Mouse (Mus musculus) midbrain, embryonic 14.5 days (tissue): ENCODE data around the gene Dgkd. TPM values are rescaled to one million over a fixed set of nuclear protein-coding genes. Genes with fewer than 3 reads are reported as not detected.

Source experiments
- ATAC-seq: fragments of 200-750 bp; cut with Nextera tagmentation; 2 replicates; pipeline ENCODE4 v1.8.0; 2017; ENCODE audit warnings: moderate number of reproducible peaks, moderate library complexity; ENCODE audit not compliant: low FRiP score, low TSS enrichment
- DNase-seq: peaks from one replicate; pipeline ENCODE4 v3.0.0-alpha.2; 2015
- H3K27ac ChIP-seq: fragments of 300-500 bp; sonication (generic); replicated peaks from 2 replicates; pipeline ENCODE4 v1.5.1; 2014; ENCODE audit warnings: mild to moderate bottlenecking, low read depth, low read length, moderate library complexity
- H3K27me3 ChIP-seq: fragments of 300-500 bp; sonication (generic); 2 replicates; pipeline ENCODE4 v1.6.1; 2014; ENCODE audit warnings: low read length, control low read depth, mixed read lengths; ENCODE audit not compliant: control insufficient read depth, insufficient read depth
- H3K36me3 ChIP-seq: fragments of 300-500 bp; sonication (generic); 2 replicates; pipeline ENCODE4 v1.6.1; 2014; ENCODE audit warnings: low read length, control low read depth; ENCODE audit not compliant: control insufficient read depth, insufficient read depth
- H3K4me1 ChIP-seq: fragments of 300-500 bp; sonication (generic); 2 replicates; pipeline ENCODE4 v1.6.1; 2014; ENCODE audit warnings: mild to moderate bottlenecking, antibody characterized with exemption, low read length, control low read depth; ENCODE audit not compliant: control insufficient read depth, insufficient read depth
- H3K4me2 ChIP-seq: fragments of 300-500 bp; sonication (generic); 2 replicates; pipeline ENCODE4 v1.6.1; 2014; ENCODE audit warnings: mild to moderate bottlenecking, low read length, moderate library complexity
- H3K4me3 ChIP-seq: fragments of 300-500 bp; sonication (generic); replicated peaks from 2 replicates; pipeline ENCODE4 v1.5.1; 2014; ENCODE audit warnings: low read depth, low read length
- H3K9ac ChIP-seq: fragments of 300-500 bp; sonication (generic); replicated peaks from 2 replicates; pipeline ENCODE4 v1.6.1; 2014; ENCODE audit warnings: mild to moderate bottlenecking, low read length, moderate library complexity
- H3K9me3 ChIP-seq: fragments of 300-500 bp; sonication (generic); 2 replicates; pipeline ENCODE4 v1.6.1; 2016; ENCODE audit warnings: low read length, control low read depth, mixed read lengths; ENCODE audit not compliant: control insufficient read depth
- WGBS: fragments of 180-500 bp; shearing (Covaris S2); extraction: QIAGEN DNeasy Blood & Tissue Kit; methylation state at CpG from one replicate; pipeline ENCODE4 v1.1.7; 2014; 5-methylcytosine and 5-hydroxymethylcytosine counted together
- polyA plus RNA-seq: library from polyadenylated mRNA; unstranded; fragments of >200 nt; fragmentation: Nextera tagmentation; extraction: Ambion mirVana; gene quantifications from 2 replicates; pipeline ENCODE4 v1.2.1, GENCODE M21; 2014

The Dgkd gene
- polyA plus RNA-seq, 1 experiment from 2014 or later = 48.0 TPM

- Histone ChIP-seq H3K4me1 (no peaks in the 10 kb centered on the region), H3K9me3 (no peaks in the 10 kb centered on the region), H3K36me3 (peaks cover 71% of the 10 kb centered on the region), H3K9ac (no peak overlapping the region), H3K27ac (no peak overlapping the region), H3K4me3 (no peak overlapping the region), H3K4me2 (no peak overlapping the region), H3K27me3 (no peaks in the 10 kb centered on the region)
- WGBS = 53% methylated on average over 2 of the region's 2 CpGs
- peak; percentile 18 for DNase-seq
- no peak for ATAC-seq
Observed at GRCm38 (mm10) chr1:87936516-87936915, 83.4 kb downstream of the Dgkd start.

GRCm38 (mm10) chr1:87941765-87942164 is 88.7 kb downstream of the Dgkd start:
- WGBS = 85% methylated on average over 1 of the region's 1 CpGs
- ATAC-seq (no peak), DNase-seq (no peak)
- Histone ChIP-seq H3K4me3 (no peak overlapping the region), H3K36me3 (peaks cover 97% of the 10 kb centered on the region), H3K27ac (no peak overlapping the region), H3K9ac (no peak overlapping the region), H3K9me3 (no peaks in the 10 kb centered on the region), H3K27me3 (no peaks in the 10 kb centered on the region), H3K4me2 (no peak overlapping the region), H3K4me1 (no peaks in the 10 kb centered on the region)

- Histone ChIP-seq H3K36me3 (peaks cover 97% of the 10 kb centered on the region), H3K4me2 (no peak overlapping the region), H3K27ac (no peak overlapping the region), H3K27me3 (no peaks in the 10 kb centered on the region), H3K4me1 (no peaks in the 10 kb centered on the region), H3K9ac (no peak overlapping the region), H3K9me3 (no peaks in the 10 kb centered on the region), H3K4me3 (no peak overlapping the region)
- WGBS = 93% methylated on average over 6 of the region's 6 CpGs
- DNase-seq = no peak
- no peak for ATAC-seq
Observed at GRCm38 (mm10) chr1:87947681-87948091, 94.6 kb downstream of the Dgkd start.

- ATAC-seq = no peak
- no peak overlapping the region for H3K4me3 ChIP-seq
- no peaks in the 10 kb centered on the region for H3K4me1 ChIP-seq
- DNase-seq = no peak
- no peak overlapping the region for H3K4me2 ChIP-seq
- no peaks in the 10 kb centered on the region for H3K27me3 ChIP-seq
- no peak overlapping the region for H3K27ac ChIP-seq
- H3K36me3 ChIP-seq = peaks cover 92% of the 10 kb centered on the region
- H3K9ac ChIP-seq = no peak overlapping the region
- WGBS = 91% methylated on average over 3 of the region's 3 CpGs
- no peaks in the 10 kb centered on the region for H3K9me3 ChIP-seq
Observed at GRCm38 (mm10) chr1:87951641-87952040, 98.6 kb downstream of the Dgkd start.

GRCm38 (mm10) chr1:87953073-87953472 is 100.0 kb downstream of the Dgkd start:
- H3K4me1 ChIP-seq = no peaks in the 10 kb centered on the region
- no peaks in the 10 kb centered on the region for H3K27me3 ChIP-seq
- 77% methylated on average over 3 of the region's 3 CpGs for WGBS
- ATAC-seq = no peak
- H3K27ac ChIP-seq = no peak overlapping the region
- no peak for DNase-seq
- H3K9ac ChIP-seq = no peak overlapping the region
- no peak overlapping the region for H3K4me2 ChIP-seq
- no peaks in the 10 kb centered on the region for H3K9me3 ChIP-seq
- H3K4me3 ChIP-seq = no peak overlapping the region
- peaks cover 89% of the 10 kb centered on the region for H3K36me3 ChIP-seq

- Histone ChIP-seq H3K9me3 (no peaks in the 10 kb centered on the region), H3K9ac (no peak overlapping the region), H3K36me3 (peaks cover 70% of the 10 kb centered on the region), H3K4me1 (no peaks in the 10 kb centered on the region), H3K4me3 (no peak overlapping the region), H3K4me2 (no peak overlapping the region), H3K27ac (no peak overlapping the region), H3K27me3 (no peaks in the 10 kb centered on the region)
- DNase-seq (no peak), ATAC-seq (no peak)
- 93% methylated on average over 1 of the region's 1 CpGs for WGBS
Observed at GRCm38 (mm10) chr1:87958931-87959330, 105.8 kb downstream of the Dgkd start.

- peaks cover 70% of the 10 kb centered on the region for H3K36me3 ChIP-seq
- ATAC-seq = no peak
Observed at GRCm38 (mm10) chr1:87959532-87959931, 106.4 kb downstream of the Dgkd start.

GRCm38 (mm10) chr1:87959998-87960431 is 106.9 kb downstream of the Dgkd start:
- Histone ChIP-seq H3K27me3 (no peaks in the 10 kb centered on the region), H3K4me2 (no peak overlapping the region), H3K27ac (no peak overlapping the region), H3K9ac (no peak overlapping the region), H3K4me1 (no peaks in the 10 kb centered on the region), H3K36me3 (peaks cover 69% of the 10 kb centered on the region), H3K9me3 (no peaks in the 10 kb centered on the region), H3K4me3 (no peak overlapping the region)
- WGBS = 24% methylated on average over 4 of the region's 4 CpGs
- ATAC-seq = no peak
- no peak for DNase-seq

More at GRCm38 (mm10) chr1:87959532-87959931, 106.4 kb downstream of the Dgkd start:
- H3K9ac ChIP-seq = no peak overlapping the region
- no peaks in the 10 kb centered on the region for H3K4me1 ChIP-seq
- no peaks in the 10 kb centered on the region for H3K27me3 ChIP-seq
- no peak for DNase-seq
- no peak overlapping the region for H3K4me3 ChIP-seq
- H3K9me3 ChIP-seq = no peaks in the 10 kb centered on the region
- H3K4me2 ChIP-seq = no peak overlapping the region
- 78% methylated on average over 4 of the region's 4 CpGs for WGBS
- no peak overlapping the region for H3K27ac ChIP-seq

- DNase-seq (no peak), ATAC-seq (no peak)
- H3K9ac ChIP-seq = no peak overlapping the region
- H3K9me3 ChIP-seq = no peaks in the 10 kb centered on the region
- H3K4me1 ChIP-seq = no peaks in the 10 kb centered on the region
- no peaks in the 10 kb centered on the region for H3K27me3 ChIP-seq
- 95% methylated on average over 4 of the region's 4 CpGs for WGBS
- H3K36me3 ChIP-seq = peaks cover 67% of the 10 kb centered on the region
- H3K27ac ChIP-seq = no peak overlapping the region
- no peak overlapping the region for H3K4me3 ChIP-seq
- no peak overlapping the region for H3K4me2 ChIP-seq
Observed at GRCm38 (mm10) chr1:87960752-87961151, 107.7 kb downstream of the Dgkd start.
